Mouse (Mus musculus) retina, postnatal 7 days (tissue): ENCODE data around the gene Ppp2r2c.

Source experiments
- DNase-seq: peaks from one replicate; pipeline ENCODE4 v3.0.0-alpha.2; 2012; ENCODE audit warnings: low read depth, low spot score

Gene Ppp2r2c

GRCm38 (mm10) chr5:36895621-36896573 is 27.6 kb downstream of the Ppp2r2c start:
- no peak for DNase-seq

GRCm38 (mm10) chr5:36897999-36898398 is 29.7 kb downstream of the Ppp2r2c start:
- DNase-seq = no peak

- DNase-seq = no peak
These were observed 30.2 kb downstream of the Ppp2r2c start for GRCm38 (mm10) chr5:36898415-36899109.

GRCm38 (mm10) chr5:36899392-36899791 is 31.1 kb downstream of the Ppp2r2c start:
- no peak for DNase-seq

- DNase-seq = no peak
These were observed 31.9 kb downstream of the Ppp2r2c start for GRCm38 (mm10) chr5:36900189-36900619.

- no peak for DNase-seq
These were observed 34.5 kb downstream of the Ppp2r2c start for GRCm38 (mm10) chr5:36902807-36903206.

- no peak for DNase-seq
These were observed 35.8 kb downstream of the Ppp2r2c start for GRCm38 (mm10) chr5:36904131-36904530.

- DNase-seq = no peak
These were observed 36.4 kb downstream of the Ppp2r2c start for GRCm38 (mm10) chr5:36904703-36905102.

GRCm38 (mm10) chr5:36905216-36905615 is 36.9 kb downstream of the Ppp2r2c start:
- DNase-seq = no peak

- DNase-seq = no peak
These were observed 39.4 kb downstream of the Ppp2r2c start for GRCm38 (mm10) chr5:36907695-36908094.

GRCm38 (mm10) chr5:36909545-36909944 is 41.2 kb downstream of the Ppp2r2c start:
- no peak for DNase-seq

GRCm38 (mm10) chr5:36910980-36911379 is 42.7 kb downstream of the Ppp2r2c start:
- DNase-seq = no peak

GRCm38 (mm10) chr5:36911759-36912352 is 43.5 kb downstream of the Ppp2r2c start:
- no peak for DNase-seq

GRCm38 (mm10) chr5:36912602-36913310 is 44.4 kb downstream of the Ppp2r2c start:
- no peak for DNase-seq

GRCm38 (mm10) chr5:36915256-36915655 is 46.9 kb downstream of the Ppp2r2c start:
- DNase-seq = no peak

GRCm38 (mm10) chr5:36916581-36916980 is 48.3 kb downstream of the Ppp2r2c start:
- DNase-seq = no peak

GRCm38 (mm10) chr5:36917245-36917644 is 48.9 kb downstream of the Ppp2r2c start:
- no peak for DNase-seq

- DNase-seq = no peak
These were observed 49.7 kb downstream of the Ppp2r2c start for GRCm38 (mm10) chr5:36918016-36918415.

- no peak for DNase-seq
These were observed 51.8 kb downstream of the Ppp2r2c start for GRCm38 (mm10) chr5:36920072-36920471.

- no peak for DNase-seq
These were observed 53.6 kb downstream of the Ppp2r2c start for GRCm38 (mm10) chr5:36921871-36922270.

- DNase-seq = no peak
These were observed 54.5 kb downstream of the Ppp2r2c start for GRCm38 (mm10) chr5:36922811-36923210.
